Mouse (Mus musculus): Measurements from ENCODE around the gene Nt5dc1. TPM values are rescaled to one million over a fixed set of nuclear protein-coding genes. Genes with fewer than 3 reads are reported as not detected.

Nt5dc1 gene
- polyA plus RNA-seq, 1 experiment from 2014 or later: 11.5 TPM

- no peak overlapping the region for H3K9ac ChIP-seq
- H3K4me1 ChIP-seq: no peaks in the 10 kb centered on the region
- H3K4me2 ChIP-seq: no peak overlapping the region
- ATAC-seq (ENCODE audit: insufficient number of reproducible peaks, low FRiP score, low TSS enrichment, low read depth): no peak
- peaks cover 8% of the 10 kb centered on the region; the same call in 1 of the 2 replicates for H3K36me3 ChIP-seq
- no peak overlapping the region for H3K4me3 ChIP-seq
- H3K9me3 ChIP-seq: no peaks in the 10 kb centered on the region
- 75% methylated on average over 9 of the region's 9 CpGs for WGBS
- no peaks in the 10 kb centered on the region for H3K27me3 ChIP-seq
- no peak overlapping the region for H3K27ac ChIP-seq
Measured at GRCm38 (mm10) chr10:34309915-34310685, 108.3 kb downstream of the Nt5dc1 start.

- no peak for ATAC-seq (ENCODE audit: insufficient number of reproducible peaks, low FRiP score, low TSS enrichment, low read depth)
- H3K4me2 ChIP-seq: no peak overlapping the region
- H3K36me3 ChIP-seq: peaks cover 6% of the 10 kb centered on the region; the same call in 1 of the 2 replicates
- H3K9me3 ChIP-seq: no peaks in the 10 kb centered on the region
- no peaks in the 10 kb centered on the region for H3K4me1 ChIP-seq
- H3K9ac ChIP-seq: no peak overlapping the region
- no peak overlapping the region for H3K27ac ChIP-seq
- H3K4me3 ChIP-seq: no peak overlapping the region
- H3K27me3 ChIP-seq: no peaks in the 10 kb centered on the region
Measured at GRCm38 (mm10) chr10:34307070-34307469, 111.3 kb downstream of the Nt5dc1 start.

- WGBS: 39% methylated on average over 5 of the region's 5 CpGs
- Histone ChIP-seq H3K36me3 (no peaks in the 10 kb centered on the region), H3K4me2 (peak overlapping the region; percentile 26), H3K27me3 (no peaks in the 10 kb centered on the region), H3K9me3 (no peaks in the 10 kb centered on the region), H3K4me1 (peaks cover 29% of the 10 kb centered on the region), H3K9ac (no peak overlapping the region), H3K4me3 (peak overlapping the region; percentile 5; the same call in 1 of the 2 replicates), H3K27ac (no peak overlapping the region)
- ATAC-seq (ENCODE audit: insufficient number of reproducible peaks, low FRiP score, low TSS enrichment, low read depth): no peak
Measured at GRCm38 (mm10) chr10:34300368-34300767, 118.0 kb downstream of the Nt5dc1 start.

GRCm38 (mm10) chr10:34297980-34298753 lies 120.2 kb downstream of the Nt5dc1 start:
- H3K36me3 ChIP-seq: no peaks in the 10 kb centered on the region
- 45% methylated on average over 25 of the region's 25 CpGs for WGBS
- peak overlapping the region; percentile 86 for H3K27ac ChIP-seq
- H3K9me3 ChIP-seq: no peaks in the 10 kb centered on the region
- peaks cover 29% of the 10 kb centered on the region for H3K4me1 ChIP-seq
- peak overlapping the region; percentile 55 for H3K9ac ChIP-seq
- H3K4me3 ChIP-seq: peak overlapping the region; percentile 71
- H3K27me3 ChIP-seq: no peaks in the 10 kb centered on the region
- H3K4me2 ChIP-seq: peak overlapping the region; percentile 72
- ATAC-seq (ENCODE audit: insufficient number of reproducible peaks, low FRiP score, low TSS enrichment, low read depth): no peak

- under 1% methylated on average over 38 of the region's 38 CpGs for WGBS
- no peaks in the 10 kb centered on the region for H3K9me3 ChIP-seq
- peak within 1 kb of the TSS; percentile 71 for H3K4me3 ChIP-seq
- peaks cover 29% of the 10 kb centered on the region for H3K4me1 ChIP-seq
- peak within 1 kb of the TSS; percentile 55 for H3K9ac ChIP-seq
- H3K27me3 ChIP-seq: no peaks in the 10 kb centered on the region
- peak within 1 kb of the TSS; percentile 86 for H3K27ac ChIP-seq
- peak within 1 kb of the TSS; percentile 72 for H3K4me2 ChIP-seq
- peak; percentile 93 for ATAC-seq (ENCODE audit: insufficient number of reproducible peaks, low FRiP score, low TSS enrichment, low read depth)
- no peaks in the 10 kb centered on the region for H3K36me3 ChIP-seq
Measured at GRCm38 (mm10) chr10:34297299-34297979, 120.9 kb downstream of the Nt5dc1 start, which contains the start of gene Tspyl4. TSS of gene Tspyl4 (plus strand) at chr10:34297442.

- peak overlapping the region; percentile 71 for H3K27ac ChIP-seq
- H3K36me3 ChIP-seq: no peaks in the 10 kb centered on the region
- ATAC-seq (ENCODE audit: insufficient number of reproducible peaks, low FRiP score, low TSS enrichment, low read depth): no peak
- no peaks in the 10 kb centered on the region for H3K27me3 ChIP-seq
- H3K4me1 ChIP-seq: peaks cover 29% of the 10 kb centered on the region
- WGBS: 3% methylated on average over 13 of the region's 13 CpGs
- no peaks in the 10 kb centered on the region for H3K9me3 ChIP-seq
- H3K4me2 ChIP-seq: peak overlapping the region; percentile 72
- H3K9ac ChIP-seq: peak overlapping the region; percentile 40; the same call in 1 of the 2 replicates
- peak overlapping the region; percentile 71 for H3K4me3 ChIP-seq
Measured at GRCm38 (mm10) chr10:34296911-34297298, 121.4 kb downstream of the Nt5dc1 start.

- ATAC-seq (ENCODE audit: insufficient number of reproducible peaks, low FRiP score, low TSS enrichment, low read depth): peak; percentile 52; the same call in 1 of the 2 replicates
- peaks cover 21% of the 10 kb centered on the region for H3K4me1 ChIP-seq
- H3K9ac ChIP-seq: peak overlapping the region; percentile 92
- H3K4me3 ChIP-seq: peak overlapping the region; percentile 96
- whole genome bisulfite sequencing: 3% methylated on average over 47 of the region's 47 CpGs
- H3K27me3 ChIP-seq: no peaks in the 10 kb centered on the region
- peak overlapping the region; percentile 90 for H3K27ac ChIP-seq
- no peaks in the 10 kb centered on the region for H3K9me3 ChIP-seq
- H3K4me2 ChIP-seq: peak overlapping the region; percentile 57
- H3K36me3 ChIP-seq: peaks cover 7% of the 10 kb centered on the region
Measured at GRCm38 (mm10) chr10:34282420-34283238, 135.7 kb downstream of the Nt5dc1 start.

- Histone ChIP-seq H3K4me3 (peak within 1 kb of the TSS; percentile 96), H3K27ac (peak within 1 kb of the TSS; percentile 90), H3K9ac (peak within 1 kb of the TSS; percentile 92), H3K36me3 (peaks cover under 1% of the 10 kb centered on the region; the same call in 1 of the 2 replicates), H3K4me1 (peaks cover 21% of the 10 kb centered on the region), H3K27me3 (no peaks in the 10 kb centered on the region), H3K9me3 (no peaks in the 10 kb centered on the region), H3K4me2 (peak within 1 kb of the TSS; percentile 57)
- under 1% methylated on average over 38 of the region's 38 CpGs for WGBS
- peak; percentile 94 for ATAC-seq (ENCODE audit: insufficient number of reproducible peaks, low FRiP score, low TSS enrichment, low read depth)
Measured at GRCm38 (mm10) chr10:34281962-34282388, 136.4 kb downstream of the Nt5dc1 start, which contains the start of gene Tspyl1. TSS of gene Tspyl1 (plus strand) at chr10:34282190.

- Histone ChIP-seq H3K9me3 (no peaks in the 10 kb centered on the region), H3K4me1 (peaks cover 21% of the 10 kb centered on the region), H3K27me3 (no peaks in the 10 kb centered on the region), H3K36me3 (no peaks in the 10 kb centered on the region), H3K4me3 (peak overlapping the region; percentile 96), H3K4me2 (peak overlapping the region; percentile 57), H3K9ac (peak overlapping the region; percentile 92; the same call in 1 of the 2 replicates), H3K27ac (peak overlapping the region; percentile 75)
- peak; percentile 15; the same call in 1 of the 2 replicates for ATAC-seq (ENCODE audit: insufficient number of reproducible peaks, low FRiP score, low TSS enrichment, low read depth)
- WGBS: 19% methylated on average over 14 of the region's 14 CpGs
Measured at GRCm38 (mm10) chr10:34281211-34281961, 137.0 kb downstream of the Nt5dc1 start.

- Histone ChIP-seq H3K4me2 (peak overlapping the region; percentile 43), H3K27me3 (no peaks in the 10 kb centered on the region), H3K9ac (no peak overlapping the region), H3K27ac (no peak overlapping the region), H3K9me3 (no peaks in the 10 kb centered on the region), H3K36me3 (no peaks in the 10 kb centered on the region), H3K4me1 (peaks cover 21% of the 10 kb centered on the region), H3K4me3 (peak overlapping the region; percentile 23)
- 23% methylated on average over 13 of the region's 13 CpGs for WGBS
- no peak for ATAC-seq (ENCODE audit: insufficient number of reproducible peaks, low FRiP score, low TSS enrichment, low read depth)
Measured at GRCm38 (mm10) chr10:34280591-34281175, 137.7 kb downstream of the Nt5dc1 start.

Data from limb, embryonic 15.5 days (tissue).